Mouse (Mus musculus) liver, embryonic 14.5 days (tissue): ENCODE data around the gene Cntn5.

Experiments used
- CTCF ChIP-seq: IDR thresholded peaks from 2 replicates; pipeline ENCODE4 v1.5.1; 2016; ENCODE audit warnings: antibody characterized with exemption, low read depth, control low read depth
- EP300 ChIP-seq: IDR thresholded peaks from 2 replicates; pipeline ENCODE4 v1.6.1; 2016; ENCODE audit warnings: antibody characterized with exemption, low read depth

GRCm38 (mm10) chr9:10366246-10366955 lies 538.2 kb downstream of the Cntn5 start:
- TF ChIP-seq EP300 (no peak), CTCF (no peak)
